Comparison of ENCODE assay signal across 13 mouse cellular contexts in the genomic region with DNA sequence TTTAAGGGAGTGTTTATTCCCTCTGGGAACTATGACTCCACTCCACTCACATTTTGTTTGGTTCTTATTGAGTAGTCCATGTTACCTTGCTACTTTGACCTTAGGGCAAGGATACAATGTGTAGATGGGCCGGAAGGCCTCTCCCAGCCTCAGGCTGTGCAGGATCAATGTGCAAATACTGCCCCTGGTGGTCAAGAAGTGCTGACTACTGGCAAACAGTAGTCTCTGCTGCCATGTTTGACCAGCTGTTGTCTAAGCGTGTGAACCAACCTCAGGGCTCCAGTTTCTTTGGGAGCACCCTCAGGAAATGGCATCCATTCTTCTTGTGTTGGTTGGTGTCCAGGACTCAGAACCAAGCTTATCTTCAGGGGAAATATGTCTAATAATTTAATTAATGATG. TPM values are rescaled to one million over a fixed set of nuclear protein-coding genes. Genes with fewer than 3 reads are reported as not detected.
A peak's percentile ranks its signal among the peaks of the same experiment; 100 is the strongest.
DNase-seq lines count a peak whose midpoint lies in the region; ATAC-seq lines count a peak whose summit lies in the region.
"Had no signal": no experiment of that assay in that cellular context is flagged by ENCODE, and none has a peak within 500 bp of the region (broad histone marks: within the 10 kb centered on the region; RNA-seq: fewer than 3 reads in every experiment).

No protein-coding gene starts in this region.

- WGBS in embryonic facial prominence, embryonic 11.5 days = 60% methylated on average over 2 of the region's 2 CpGs
- WGBS in embryonic facial prominence, embryonic 10.5 days = 83% methylated on average over 2 of the region's 2 CpGs
- 77% methylated on average over 2 of the region's 2 CpGs for WGBS in limb, embryonic 13.5 days
- 89% methylated on average over 2 of the region's 2 CpGs for WGBS in limb, embryonic 10.5 days
- 82% methylated on average over 2 of the region's 2 CpGs for WGBS in heart, embryonic 11.5 days (ENCODE audit: insufficient replicate concordance)

- H3K4me1 ChIP-seq in embryonic facial prominence, embryonic 11.5 days (ENCODE audit: control insufficient read depth, insufficient read depth, low read length) = no peaks in the 10 kb centered on the region
- H3K4me1 ChIP-seq in embryonic facial prominence, embryonic 10.5 days = peaks cover 10% of the 10 kb centered on the region
- H3K4me1 ChIP-seq in limb, embryonic 13.5 days = no peaks in the 10 kb centered on the region
- peaks cover 10% of the 10 kb centered on the region; the same call in 1 of the 2 replicates for H3K4me1 ChIP-seq in limb, embryonic 10.5 days
- no peaks in the 10 kb centered on the region for H3K4me1 ChIP-seq in heart, embryonic 11.5 days (ENCODE audit: control insufficient read depth, insufficient read depth, low read length)
- H3K4me1 ChIP-seq: embryonic facial prominence, embryonic 12.5 days; heart, embryonic 12.5 days; hindbrain, embryonic 15.5 days; liver, embryonic 15.5 days had no signal

- no peak overlapping the region for H3K9ac ChIP-seq in embryonic facial prominence, embryonic 11.5 days (replicated peaks; ENCODE audit: low read length)
- H3K9ac ChIP-seq in limb, embryonic 13.5 days = no peak overlapping the region
- no peak overlapping the region for H3K9ac ChIP-seq in heart, embryonic 11.5 days (ENCODE audit: low read depth, low read length)
- H3K9ac ChIP-seq: embryonic facial prominence, embryonic 12.5 days; heart, embryonic 12.5 days; hindbrain, embryonic 15.5 days; liver, embryonic 15.5 days had no signal

- DNase-seq in embryonic facial prominence, embryonic 11.5 days (ENCODE audit: low spot score) = no peak
- DNase-seq in embryonic facial prominence, embryonic 10.5 days (ENCODE audit: low spot score) = no peak
- DNase-seq in limb, embryonic 10.5 days (ENCODE audit: low spot score) = no peak
- DNase-seq in R1 (ENCODE audit: low read depth, low spot score) = peak; percentile 78
- no peak for DNase-seq in adrenal gland, postnatal 4 days (ENCODE audit: low spot score in 2 of 2)

- no peaks in the 10 kb centered on the region for H3K27me3 ChIP-seq in embryonic facial prominence, embryonic 11.5 days (ENCODE audit: control insufficient read depth, insufficient read depth, low read length)
- no peaks in the 10 kb centered on the region for H3K27me3 ChIP-seq in embryonic facial prominence, embryonic 10.5 days (replicated peaks; ENCODE audit: low read depth, poor library complexity, severe bottlenecking)
- no peaks in the 10 kb centered on the region for H3K27me3 ChIP-seq in limb, embryonic 13.5 days
- no peaks in the 10 kb centered on the region for H3K27me3 ChIP-seq in limb, embryonic 10.5 days (ENCODE audit: low read depth, poor library complexity, severe bottlenecking)
- no peaks in the 10 kb centered on the region for H3K27me3 ChIP-seq in heart, embryonic 11.5 days (ENCODE audit: control insufficient read depth, insufficient read depth, low read length)
- H3K27me3 ChIP-seq: embryonic facial prominence, embryonic 12.5 days; heart, embryonic 12.5 days; hindbrain, embryonic 15.5 days; liver, embryonic 15.5 days had no signal

- no peak overlapping the region for H3K4me3 ChIP-seq in embryonic facial prominence, embryonic 11.5 days (ENCODE audit: low read depth, low read length)
- no peak overlapping the region for H3K4me3 ChIP-seq in embryonic facial prominence, embryonic 10.5 days
- no peak overlapping the region for H3K4me3 ChIP-seq in limb, embryonic 13.5 days
- H3K4me3 ChIP-seq in limb, embryonic 10.5 days = no peak overlapping the region
- no peak overlapping the region for H3K4me3 ChIP-seq in heart, embryonic 11.5 days (ENCODE audit: low read depth, low read length)
- H3K4me3 ChIP-seq: embryonic facial prominence, embryonic 12.5 days; heart, embryonic 12.5 days; hindbrain, embryonic 15.5 days; liver, embryonic 15.5 days had no signal

- no peak overlapping the region for H3K27ac ChIP-seq in embryonic facial prominence, embryonic 11.5 days (replicated peaks; ENCODE audit: low read depth, low read length)
- no peak overlapping the region for H3K27ac ChIP-seq in embryonic facial prominence, embryonic 10.5 days (replicated peaks)
- no peak overlapping the region for H3K27ac ChIP-seq in limb, embryonic 13.5 days
- no peak overlapping the region for H3K27ac ChIP-seq in limb, embryonic 10.5 days
- H3K27ac ChIP-seq in heart, embryonic 11.5 days (ENCODE audit: low read depth, low read length) = no peak overlapping the region
- H3K27ac ChIP-seq: embryonic facial prominence, embryonic 12.5 days; hindbrain, embryonic 15.5 days; liver, embryonic 15.5 days had no signal

- no peaks in the 10 kb centered on the region for H3K36me3 ChIP-seq in embryonic facial prominence, embryonic 11.5 days (replicated peaks; ENCODE audit: control insufficient read depth, insufficient read depth, low read depth, low read length)
- H3K36me3 ChIP-seq in embryonic facial prominence, embryonic 10.5 days (replicated peaks) = no peaks in the 10 kb centered on the region
- no peaks in the 10 kb centered on the region for H3K36me3 ChIP-seq in limb, embryonic 13.5 days
- H3K36me3 ChIP-seq in limb, embryonic 10.5 days = no peaks in the 10 kb centered on the region
- no peaks in the 10 kb centered on the region for H3K36me3 ChIP-seq in heart, embryonic 11.5 days (ENCODE audit: control insufficient read depth, insufficient read depth, low read length)
- H3K36me3 ChIP-seq: embryonic facial prominence, embryonic 12.5 days; heart, embryonic 12.5 days; hindbrain, embryonic 15.5 days; liver, embryonic 15.5 days had no signal

- no peak overlapping the region for H3K4me2 ChIP-seq in embryonic facial prominence, embryonic 11.5 days (ENCODE audit: low read depth, low read length)
- no peak overlapping the region for H3K4me2 ChIP-seq in limb, embryonic 13.5 days (replicated peaks)
- H3K4me2 ChIP-seq in heart, embryonic 11.5 days = no peak overlapping the region
- H3K4me2 ChIP-seq: embryonic facial prominence, embryonic 12.5 days; heart, embryonic 12.5 days; hindbrain, embryonic 15.5 days; liver, embryonic 15.5 days had no signal

- ATAC-seq in embryonic facial prominence, embryonic 11.5 days (replicated peaks; ENCODE audit: insufficient number of reproducible peaks, low FRiP score, low TSS enrichment, low read depth) = peak; percentile 39; the same call in 1 of the 2 replicates
- ATAC-seq in limb, embryonic 13.5 days (ENCODE audit: low FRiP score, low read depth) = peak; percentile 69
- peak; percentile 71 for ATAC-seq in megakaryocyte progenitor cell, adult 5-6 weeks (replicated peaks; ENCODE audit: poor library complexity)
- ATAC-seq in heart, embryonic 11.5 days (replicated peaks; ENCODE audit: insufficient number of reproducible peaks, low FRiP score, low TSS enrichment) = no peak
- ATAC-seq: midbrain, embryonic 16.5 days had no signal

- no peaks in the 10 kb centered on the region for H3K9me3 ChIP-seq in embryonic facial prominence, embryonic 11.5 days (replicated peaks; ENCODE audit: control insufficient read depth, low read length)
- H3K9me3 ChIP-seq in embryonic facial prominence, embryonic 10.5 days = no peaks in the 10 kb centered on the region
- H3K9me3 ChIP-seq in limb, embryonic 13.5 days = peaks cover 7% of the 10 kb centered on the region; the same call in 1 of the 2 replicates
- H3K9me3 ChIP-seq in limb, embryonic 10.5 days (replicated peaks) = no peaks in the 10 kb centered on the region
- no peaks in the 10 kb centered on the region for H3K9me3 ChIP-seq in heart, embryonic 11.5 days (replicated peaks; ENCODE audit: control insufficient read depth, low read length)
- H3K9me3 ChIP-seq: embryonic facial prominence, embryonic 12.5 days; hindbrain, embryonic 15.5 days; liver, embryonic 15.5 days had no signal

RNA-seq across cellular contexts. Expression of a gene that starts 36.6 kb away (rescaled TPM):
- 18.6 and 19.5 TPM in 2 replicates for polyA plus RNA-seq in embryonic facial prominence, embryonic 11.5 days (2014; fragmentation: Nextera tagmentation; extraction: Ambion mirVana)
- 18.8 and 19.1 TPM in 2 replicates for polyA plus RNA-seq in embryonic facial prominence, embryonic 10.5 days (2016; fragmentation: Nextera tagmentation; extraction: Ambion mirVana)
- 28.7 and 29.0 TPM in 2 replicates for polyA plus RNA-seq in limb, embryonic 13.5 days (2015; fragmentation: Nextera tagmentation; extraction: Ambion mirVana)
- polyA plus RNA-seq in limb, embryonic 10.5 days (2016; fragmentation: Nextera tagmentation; extraction: Ambion mirVana) = 8.4 and 19.2 TPM in 2 replicates
- 0.12 TPM in 1 of 2 replicates, not detected in the other for total RNA-seq in megakaryocyte progenitor cell, adult 5-6 weeks (2015)
- not detected in 2 replicates for total RNA-seq in megakaryocyte progenitor cell, adult 5-6 weeks (2017)
- 1.4 TPM in 2 replicates for polyA plus RNA-seq in heart, embryonic 11.5 days (2014; fragmentation: Nextera tagmentation; extraction: Ambion mirVana)
- total RNA-seq in adrenal gland, postnatal 4 days (2021) = 10 to 100 TPM; 12.2 to 13.7 TPM
